Mouse (Mus musculus): ENCODE measurements around the gene Mcu.

DNA sequence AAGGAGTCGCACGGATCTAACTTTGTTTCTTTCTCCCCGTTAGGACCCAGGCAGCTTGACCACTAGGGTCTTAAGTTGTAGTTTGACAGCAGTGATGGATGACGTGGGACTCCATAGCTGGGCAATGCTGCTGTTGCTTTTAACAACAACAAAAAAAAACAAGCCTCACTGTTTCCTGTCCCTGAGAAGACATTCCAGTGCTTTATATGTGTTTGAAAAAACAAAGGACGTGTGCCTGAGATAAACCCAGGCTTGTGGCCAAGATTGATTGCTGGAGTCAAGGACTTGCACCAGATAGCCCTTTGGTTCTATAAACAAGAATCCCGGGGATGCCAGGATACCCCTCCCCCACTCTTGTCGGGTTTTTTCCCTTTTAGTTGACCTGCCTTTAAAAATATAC lies 173.3 kb downstream of the Mcu start:
- TF ChIP-seq CTCF (conservative IDR thresholded peaks at IDR 0.05; ENCODE audit: low read length) (no peak), POU5F1 (IDR thresholded peaks at IDR 0.05; ENCODE audit: borderline replicate concordance, low read length) (no peak)

Data from E14TG2a.4 (cell line).